Mouse (Mus musculus) induced T-regulatory cell, adult 2 months (primary cell): ENCODE measurements around the gene Gm49450.
"Not testable (repeated sequence)": the region's sequence is repeated elsewhere in the genome, so short reads cannot be mapped to it uniquely, and the experiment has no call there.

Experiments
- DNase-seq: peaks from one replicate; pipeline ENCODE4 v3.0.0-alpha.2; 2012; ENCODE audit warnings: low read depth

The Gm49450 gene

GRCm38 (mm10) chr15:98923031-98923537 is 30.3 kb downstream of the Gm49450 start:
- no peak for DNase-seq

- DNase-seq, result no peak
These were observed 30.8 kb downstream of the Gm49450 start for GRCm38 (mm10) chr15:98922581-98922980.

GRCm38 (mm10) chr15:98921510-98921909 is 31.8 kb downstream of the Gm49450 start:
- DNase-seq, result no peak

- not testable (repeated sequence) for DNase-seq
These were observed 34.9 kb downstream of the Gm49450 start for GRCm38 (mm10) chr15:98918499-98918895.

GRCm38 (mm10) chr15:98917538-98918498 is 35.5 kb downstream of the Gm49450 start, which contains the start of gene Lmbr1l:
Gene Lmbr1l (minus strand): TSS chr15:98918231.
- DNase-seq, result peak; percentile 99

GRCm38 (mm10) chr15:98917091-98917490 is 36.3 kb downstream of the Gm49450 start:
- peak; percentile 66 for DNase-seq

- DNase-seq, result no peak
These were observed 37.3 kb downstream of the Gm49450 start for GRCm38 (mm10) chr15:98916016-98916415.

GRCm38 (mm10) chr15:98914903-98915302 is 38.4 kb downstream of the Gm49450 start:
- DNase-seq, result no peak

GRCm38 (mm10) chr15:98904692-98905091 is 48.7 kb downstream of the Gm49450 start:
- peak; percentile 73 for DNase-seq

- DNase-seq, result no peak
These were observed 50.8 kb downstream of the Gm49450 start for GRCm38 (mm10) chr15:98902600-98902999.

- DNase-seq, result no peak
These were observed 51.8 kb downstream of the Gm49450 start for GRCm38 (mm10) chr15:98901530-98901929.

- no peak for DNase-seq
These were observed 55.2 kb downstream of the Gm49450 start, which contains the start of gene Dhh for GRCm38 (mm10) chr15:98897928-98898800. Gene Dhh (minus strand): TSS chr15:98898540.

- no peak for DNase-seq
These were observed 55.9 kb downstream of the Gm49450 start for GRCm38 (mm10) chr15:98897495-98897894.

- DNase-seq, result peak; percentile 41
These were observed 57.4 kb downstream of the Gm49450 start for GRCm38 (mm10) chr15:98895635-98896589.

GRCm38 (mm10) chr15:98894746-98895634 is 58.4 kb downstream of the Gm49450 start:
- peak; percentile 47 for DNase-seq

- peak; percentile 68 for DNase-seq
These were observed 59.2 kb downstream of the Gm49450 start, which contains the start of gene Rhebl1 for GRCm38 (mm10) chr15:98893940-98894745. Gene Rhebl1 (minus strand): TSS chr15:98894540.

- no peak for DNase-seq
These were observed 60.3 kb downstream of the Gm49450 start for GRCm38 (mm10) chr15:98893036-98893435.

- peak; percentile 82 for DNase-seq
These were observed 61.3 kb downstream of the Gm49450 start for GRCm38 (mm10) chr15:98891907-98892606.
